Mouse (Mus musculus): ENCODE measurements around the gene Parl. TPM values are rescaled to one million over a fixed set of nuclear protein-coding genes. Genes with fewer than 3 reads are reported as not detected.

The Parl gene
- total and polyA plus RNA-seq, 3 experiments: 79.2 to 241 (median 126) TPM

- Histone ChIP-seq H3K9ac (ENCODE audit: control insufficient read depth, low read depth, low read length, poor library complexity, severe bottlenecking) (no peak overlapping the region), H3K4me1 (ENCODE audit: control insufficient read depth in 1 of 2, insufficient read depth in 2 of 2, low read length in 2 of 2) (no peaks in the 10 kb centered on the region), H3K79me2 (ENCODE audit: control insufficient read depth, insufficient read depth, low read length, poor library complexity) (no peaks in the 10 kb centered on the region), H3K27me3 (ENCODE audit: control insufficient read depth in 1 of 2, insufficient read depth in 2 of 2, low read length in 2 of 2) (no peaks in the 10 kb centered on the region; a peak in 1 of 4 replicates), H3K36me3 (ENCODE audit: control insufficient read depth in 1 of 2, insufficient read depth in 2 of 2, low read length in 2 of 2) (no peaks in the 10 kb centered on the region), H3K4me3 (ENCODE audit: control insufficient read depth in 1 of 2, insufficient read depth in 1 of 2, low read depth in 2 of 2, low read length in 2 of 2) (no peak overlapping the region), H3K9me3 (replicated peaks; ENCODE audit: insufficient read depth, low read length) (no peaks in the 10 kb centered on the region), H3K27ac (ENCODE audit: control insufficient read depth, low read depth, low read length) (no peak overlapping the region)
- DNase-seq (ENCODE audit: low read depth, low spot score): no peak
- TF ChIP-seq USF2 (IDR thresholded peaks at IDR 0.05; ENCODE audit: borderline replicate concordance in 1 of 2, insufficient read depth in 1 of 2, low read depth in 1 of 2, low read length in 2 of 2): no peak
- TF ChIP-seq ETS1 (IDR thresholded peaks at IDR 0.05; ENCODE audit: low read depth, low read length): no peak
- TF ChIP-seq MAX (IDR thresholded peaks at IDR 0.05; ENCODE audit: low read length): no peak
- TF ChIP-seq TCF12 (IDR thresholded peaks at IDR 0.05; ENCODE audit: low read depth, low read length): no peak
- no peak for TF ChIP-seq SMC3 (IDR thresholded peaks at IDR 0.05; ENCODE audit: low read depth, low read length)
- TF ChIP-seq MAZ (IDR thresholded peaks at IDR 0.05; ENCODE audit: low read depth, low read length): no peak
- no peak for TF ChIP-seq ZNF384 (IDR thresholded peaks at IDR 0.05; ENCODE audit: low read depth, low read length)
- TF ChIP-seq CHD2 (IDR thresholded peaks at IDR 0.05; ENCODE audit: low read length): no peak
- TF ChIP-seq TAL1 (IDR thresholded peaks at IDR 0.05; ENCODE audit: low read length): no peak
- no peak for TF ChIP-seq E2F4 (IDR thresholded peaks at IDR 0.05; ENCODE audit: borderline replicate concordance, low read depth, low read length)
- no peak for TF ChIP-seq ELF1 (IDR thresholded peaks at IDR 0.05; ENCODE audit: low read depth, low read length)
- no peak for TF ChIP-seq NELFE (IDR thresholded peaks at IDR 0.05; ENCODE audit: low read depth, low read length)
- TF ChIP-seq GATA1 (IDR thresholded peaks at IDR 0.05; ENCODE audit: low read depth, low read length): no peak
- TF ChIP-seq SIN3A (IDR thresholded peaks at IDR 0.05; ENCODE audit: low read length): no peak
- no peak for TF ChIP-seq ZC3H11A (IDR thresholded peaks at IDR 0.05; ENCODE audit: low read depth, low read length)
- TF ChIP-seq JUND (IDR thresholded peaks at IDR 0.05; ENCODE audit: low read depth, low read length): no peak
- no peak for TF ChIP-seq KAT2A (conservative IDR thresholded peaks at IDR 0.05; ENCODE audit: low read depth, low read length)
Measured at GRCm38 (mm10) chr16:20247103-20247502, 55.1 kb downstream of the Parl start.

- DNase-seq (ENCODE audit: low read depth, low spot score): no peak
Measured at GRCm38 (mm10) chr16:20240468-20241414, 61.4 kb downstream of the Parl start, which contains the start of gene Map6d1. TSS of gene Map6d1 (minus strand) at chr16:20241358.

More at GRCm38 (mm10) chr16:20240468-20241414, 61.4 kb downstream of the Parl start, which contains the start of gene Map6d1:
- Histone ChIP-seq H3K4me3 (ENCODE audit: control insufficient read depth in 1 of 2, insufficient read depth in 1 of 2, low read depth in 2 of 2, low read length in 2 of 2) (no peak within 1 kb of the TSS), H3K27ac (ENCODE audit: control insufficient read depth, low read depth, low read length) (no peak within 1 kb of the TSS), H3K9me3 (replicated peaks; ENCODE audit: insufficient read depth, low read length) (no peaks in the 10 kb centered on the region), H3K27me3 (ENCODE audit: control insufficient read depth in 1 of 2, insufficient read depth in 2 of 2, low read length in 2 of 2) (no peaks in the 10 kb centered on the region; a peak in 1 of 4 replicates), H3K4me1 (ENCODE audit: control insufficient read depth in 1 of 2, insufficient read depth in 2 of 2, low read length in 2 of 2) (no peaks in the 10 kb centered on the region), H3K79me2 (ENCODE audit: control insufficient read depth, insufficient read depth, low read length, poor library complexity) (no peaks in the 10 kb centered on the region), H3K9ac (ENCODE audit: control insufficient read depth, low read depth, low read length, poor library complexity, severe bottlenecking) (no peak within 1 kb of the TSS), H3K36me3 (ENCODE audit: control insufficient read depth in 1 of 2, insufficient read depth in 2 of 2, low read length in 2 of 2) (no peaks in the 10 kb centered on the region)
- TF ChIP-seq USF1 (IDR thresholded peaks at IDR 0.05; ENCODE audit: low read depth, low read length): no peak
- TF ChIP-seq KAT2A (conservative IDR thresholded peaks at IDR 0.05; ENCODE audit: low read depth, low read length): no peak
- TF ChIP-seq MAZ (IDR thresholded peaks at IDR 0.05; ENCODE audit: low read depth, low read length): no peak
- no peak for TF ChIP-seq MAFK (IDR thresholded peaks at IDR 0.05; ENCODE audit: borderline replicate concordance, low read depth, low read length)
- TF ChIP-seq MYC (IDR thresholded peaks at IDR 0.05; ENCODE audit: low read depth, low read length): no peak
- no peak for TF ChIP-seq MAX (IDR thresholded peaks at IDR 0.05; ENCODE audit: low read length)
- no peak for TF ChIP-seq ZNF384 (IDR thresholded peaks at IDR 0.05; ENCODE audit: low read depth, low read length)
- no peak for TF ChIP-seq TAL1 (IDR thresholded peaks at IDR 0.05; ENCODE audit: low read length)

Data from MEL (cell line).